Mouse (Mus musculus): ENCODE data around the gene Cd28.

GRCm38 (mm10) chr1:60808466-60808865, 91.9 kb downstream of the Cd28 start:
- TF ChIP-seq CTCF (IDR thresholded peaks at IDR 0.05; ENCODE audit: control insufficient read depth, insufficient read depth, insufficient read length) (no peak), USF1 (IDR thresholded peaks at IDR 0.05; ENCODE audit: low read depth) (no peak), MYOG (IDR thresholded peaks at IDR 0.05; ENCODE audit: control insufficient read depth, extremely low read depth, insufficient read length) (no peak), MYOD1 (IDR thresholded peaks at IDR 0.05; ENCODE audit: control insufficient read depth, insufficient read length, low read depth) (no peak), MAX (IDR thresholded peaks at IDR 0.05) (no peak), FOSL1 (IDR thresholded peaks at IDR 0.05; ENCODE audit: insufficient read depth, low read length, poor library complexity, severe bottlenecking) (no peak)
